Mouse (Mus musculus) embryonic fibroblast, embryonic 13.5 days (primary cell): ENCODE results near the gene C2cd2l. TPM values are rescaled to one million over a fixed set of nuclear protein-coding genes. Genes with fewer than 3 reads are reported as not detected.
"Not testable (repeated sequence)": the region's sequence is repeated elsewhere in the genome, so short reads cannot be mapped to it uniquely, and the experiment has no call there.

ENCODE experiments used
- H3K27ac ChIP-seq: 2 replicates; pipeline ENCODE4 v1.5.1; 2012; ENCODE audit warnings: low read length, control low read depth, inconsistent platforms; ENCODE audit not compliant: insufficient read depth
- H3K4me1 ChIP-seq: 2 replicates; pipeline ENCODE4 v1.6.1; 2011; ENCODE audit warnings: low read length; ENCODE audit not compliant: control insufficient read depth, insufficient read depth
- H3K4me3 ChIP-seq: 2 replicates; pipeline ENCODE4 v1.5.1; 2011; ENCODE audit warnings: mild to moderate bottlenecking, control low read depth, low read length; ENCODE audit not compliant: insufficient read depth
- CTCF ChIP-seq: IDR thresholded peaks from 2 replicates; pipeline ENCODE4 v1.5.1; 2011; ENCODE audit warnings: mild to moderate bottlenecking, control low read depth, low read length, moderate library complexity, borderline replicate concordance; ENCODE audit not compliant: insufficient read depth
- POLR2A ChIP-seq: IDR thresholded peaks from 2 replicates; pipeline ENCODE4 v1.6.1; 2011; ENCODE audit warnings: low read depth, mild to moderate bottlenecking, control low read depth, low read length, moderate library complexity
- polyA plus RNA-seq: library from polyadenylated mRNA; stranded (reverse); fragments of >200 nt; gene quantifications from 2 replicates; pipeline ENCODE4 v1.2.4, GENCODE M21; 2011; ENCODE audit warnings: low read depth; ENCODE audit not compliant: missing spikeins, insufficient read length

Gene C2cd2l
- polyA plus RNA-seq, 1 experiment: 9.4 TPM

- TF ChIP-seq CTCF: no peak
- peak; percentile 69 for TF ChIP-seq POLR2A
- Histone ChIP-seq H3K4me3 (peak overlapping the region; percentile 80), H3K4me1 (no peaks in the 10 kb centered on the region), H3K27ac (peak overlapping the region; percentile 80)
These were observed 6.4 kb upstream of the C2cd2l start for GRCm38 (mm10) chr9:44326371-44327063.

DNA sequence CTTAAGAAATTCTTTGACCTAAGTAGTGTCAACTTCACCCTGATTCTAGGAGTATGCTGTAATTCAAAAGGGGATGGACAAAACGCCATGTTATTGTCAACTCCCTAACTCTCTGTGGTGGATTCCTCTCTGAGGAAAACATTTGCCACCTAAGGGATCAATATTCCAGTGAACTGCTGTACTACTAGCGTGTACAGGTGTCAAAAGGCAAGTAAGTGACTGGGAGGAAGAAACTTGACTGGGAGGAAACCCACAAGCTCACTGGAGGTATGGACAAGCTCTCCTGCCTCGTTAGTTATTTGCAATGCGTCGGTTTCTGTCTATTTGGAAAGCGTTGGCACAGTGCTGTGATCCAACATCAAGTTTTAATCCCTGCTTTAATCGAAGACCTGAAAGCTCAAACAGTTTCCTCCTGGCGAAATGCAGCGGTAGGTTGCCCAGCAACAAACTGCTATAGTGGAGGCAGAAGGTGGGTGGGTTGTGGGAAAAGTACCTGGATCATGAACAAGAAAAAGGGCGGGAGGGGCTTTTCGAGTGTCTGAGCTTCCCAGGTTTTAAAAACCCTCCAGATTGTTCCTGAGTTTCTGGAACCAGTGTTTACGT, 5.8 kb upstream of the C2cd2l start, which contains the start of gene Dpagt1:
TSS of gene Dpagt1 (plus strand) at position 252 of the 603 bp plus-strand sequence.
- no peak for TF ChIP-seq POLR2A
- TF ChIP-seq CTCF: no peak
- H3K27ac ChIP-seq: peak within 1 kb of the TSS; percentile 80
- H3K4me3 ChIP-seq: peak within 1 kb of the TSS; percentile 80
- H3K4me1 ChIP-seq: no peaks in the 10 kb centered on the region

DNA sequence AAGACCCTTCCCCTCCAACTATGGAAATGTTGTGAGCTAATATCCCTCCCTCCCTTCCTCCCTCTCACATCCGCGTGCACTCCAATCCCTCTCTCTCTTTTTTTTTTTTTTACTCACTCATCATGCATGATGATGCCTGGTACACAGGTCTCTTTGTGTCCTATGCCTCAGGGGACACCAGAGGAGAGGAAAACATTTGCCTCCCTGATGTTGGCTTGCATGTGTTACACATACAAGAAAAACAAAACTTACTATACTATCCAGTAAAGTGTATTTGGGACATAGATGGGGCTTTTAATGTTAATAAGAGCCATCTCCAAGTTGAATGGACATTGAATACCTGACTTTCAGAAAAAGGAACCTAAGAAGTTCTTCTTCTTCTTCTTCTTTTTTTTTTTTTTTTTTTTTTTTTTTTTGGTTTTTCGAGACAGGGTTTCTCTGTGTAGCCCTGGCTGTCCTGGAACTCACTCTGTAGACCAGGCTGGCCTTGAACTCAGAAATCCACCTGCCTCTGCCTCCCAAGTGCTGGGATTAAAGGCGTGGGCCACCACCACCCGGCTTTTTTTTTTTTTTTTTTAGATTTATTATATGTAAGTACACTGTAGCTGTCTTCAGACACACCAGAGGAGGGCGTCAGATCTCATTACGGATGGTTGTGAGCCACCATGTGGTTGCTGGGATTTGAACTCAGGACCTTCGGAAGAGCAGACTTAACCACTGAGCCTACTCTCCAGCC, 5.1 kb upstream of the C2cd2l start:
- Histone ChIP-seq H3K4me3 (0 out of 2 replicates have a peak overlapping the region, but pooled peaks have one; percentile 80), H3K27ac (peak overlapping the region; percentile 80)
- not testable (repeated sequence) for H3K4me1 ChIP-seq

DNA sequence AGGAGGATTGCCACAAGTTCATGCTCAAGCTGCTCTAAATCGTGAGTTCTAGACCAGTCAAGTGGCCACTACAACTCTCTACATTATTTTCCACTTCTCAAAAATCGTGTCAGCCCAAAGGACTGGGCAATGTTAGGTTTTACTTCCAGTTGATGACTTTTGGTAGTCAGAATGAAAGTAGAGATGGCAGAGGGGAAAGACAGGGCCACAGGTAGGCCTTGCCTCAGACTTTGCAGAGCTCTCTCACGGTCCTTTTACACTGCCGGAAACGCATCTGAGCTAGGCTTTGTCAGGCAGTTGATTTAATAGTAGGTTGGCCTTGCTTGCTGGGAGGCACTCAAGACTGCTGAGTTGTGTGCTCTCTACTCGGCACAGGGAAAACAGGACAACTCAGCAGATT, 4.1 kb upstream of the C2cd2l start:
- H3K4me1 ChIP-seq: no peaks in the 10 kb centered on the region
- H3K4me3 ChIP-seq: no peak overlapping the region
- TF ChIP-seq CTCF: no peak
- H3K27ac ChIP-seq: no peak overlapping the region

DNA sequence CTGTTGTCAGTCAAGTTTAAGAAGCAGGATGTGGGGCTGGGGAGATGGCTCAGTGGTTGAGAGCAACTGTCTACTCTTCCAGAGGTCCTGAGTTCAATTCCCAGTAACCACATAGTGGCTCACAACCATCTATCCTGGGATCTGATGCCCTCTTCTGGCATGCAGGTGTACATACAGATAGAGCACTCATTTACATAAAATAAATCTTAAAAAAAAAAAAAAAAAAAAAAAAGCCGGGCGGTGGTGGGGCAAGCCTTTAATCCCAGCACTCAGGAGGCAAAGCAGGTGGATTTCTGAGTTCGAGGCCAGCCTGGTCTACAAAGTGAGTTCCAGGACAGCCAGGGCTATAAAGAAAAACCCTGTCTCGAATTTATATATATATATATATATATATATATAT, 3.6 kb upstream of the C2cd2l start:
- H3K4me3 ChIP-seq, H3K27ac ChIP-seq, H3K4me1 ChIP-seq: not testable (repeated sequence)

- peak overlapping the region; percentile 27 for H3K4me3 ChIP-seq
- 0 out of 2 replicates have a peak, but pooled peaks cover 7% of the 10 kb centered on the region for H3K4me1 ChIP-seq
- H3K27ac ChIP-seq: no peak overlapping the region; the same call in 1 of the 2 replicates
- TF ChIP-seq POLR2A: no peak
- no peak for TF ChIP-seq CTCF
These were observed 681 bp upstream of the C2cd2l start for GRCm38 (mm10) chr9:44320799-44321133.

DNA sequence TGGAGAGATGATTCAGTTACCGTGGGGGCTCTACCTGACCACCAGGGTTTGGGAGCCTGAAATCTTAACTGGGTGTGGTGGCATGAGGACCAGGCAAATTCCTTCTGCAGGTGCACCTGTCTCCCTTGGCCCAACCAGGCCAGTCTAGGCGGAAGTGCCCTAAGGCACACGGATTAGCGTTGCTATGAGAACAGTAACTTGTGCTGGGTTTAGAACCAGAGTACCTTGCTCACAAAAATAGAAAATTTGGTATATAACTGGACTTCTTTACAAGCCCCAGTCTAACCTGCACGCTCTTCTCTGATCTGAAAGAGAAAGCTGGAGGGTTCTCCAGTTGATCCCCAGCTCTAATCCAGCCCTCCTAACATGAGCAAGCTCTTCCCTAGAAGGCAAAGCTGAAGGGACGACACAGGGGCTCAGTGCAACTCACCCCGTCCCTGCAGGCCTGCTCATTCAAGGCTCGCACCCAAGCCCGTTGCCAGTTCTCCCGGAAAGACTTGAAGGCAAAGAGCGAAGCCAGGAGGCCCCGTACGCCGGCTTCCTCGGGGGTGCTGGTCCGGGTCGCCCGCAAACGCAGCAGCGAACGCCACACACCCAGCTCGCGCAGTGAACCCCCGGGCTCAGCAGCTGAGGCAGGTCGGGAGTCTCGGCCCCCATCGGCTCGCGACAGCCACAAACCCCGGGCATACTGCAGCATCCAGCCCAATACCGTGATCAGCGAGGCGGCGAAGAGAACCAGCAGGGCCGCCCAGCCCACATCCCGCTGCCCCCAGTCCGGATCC, 789 bp downstream of the C2cd2l start:
- Histone ChIP-seq H3K27ac (peak overlapping the region; percentile 16; the same call in 1 of the 2 replicates), H3K4me3 (peak overlapping the region; percentile 75), H3K4me1 (0 out of 2 replicates have a peak, but pooled peaks cover 7% of the 10 kb centered on the region)
- TF ChIP-seq POLR2A: no peak
- TF ChIP-seq CTCF: no peak

- no peak overlapping the region for H3K27ac ChIP-seq
- 0 out of 2 replicates have a peak, but pooled peaks cover 7% of the 10 kb centered on the region for H3K4me1 ChIP-seq
- peak overlapping the region; percentile 75 for H3K4me3 ChIP-seq
- TF ChIP-seq CTCF (no peak), POLR2A (no peak)
These were observed 1.3 kb downstream of the C2cd2l start for GRCm38 (mm10) chr9:44318826-44319095.

GRCm38 (mm10) chr9:44318076-44318825, 1.8 kb downstream of the C2cd2l start:
- Histone ChIP-seq H3K4me1 (0 out of 2 replicates have a peak, but pooled peaks cover 7% of the 10 kb centered on the region), H3K4me3 (peak overlapping the region; percentile 75), H3K27ac (no peak overlapping the region)
- TF ChIP-seq POLR2A (no peak), CTCF (no peak)

GRCm38 (mm10) chr9:44317452-44317851, 2.6 kb downstream of the C2cd2l start:
- 0 out of 2 replicates have a peak, but pooled peaks cover 7% of the 10 kb centered on the region for H3K4me1 ChIP-seq
- H3K4me3 ChIP-seq: no peak overlapping the region
- H3K27ac ChIP-seq: no peak overlapping the region
- TF ChIP-seq POLR2A: no peak
- TF ChIP-seq CTCF: no peak
